Mouse (Mus musculus) neural tube, embryonic 12.5 days (tissue): ENCODE data around the gene Josd2. TPM values are rescaled to one million over a fixed set of nuclear protein-coding genes. Genes with fewer than 3 reads are reported as not detected.

ENCODE experiments used
- ATAC-seq: fragments of 200-750 bp; cut with Nextera tagmentation; 2 replicates; pipeline ENCODE4 v1.8.0; 2017; ENCODE audit warnings: low read depth, mild to moderate bottlenecking, moderate TSS enrichment, moderate library complexity; ENCODE audit not compliant: low FRiP score
- H3K27ac ChIP-seq: fragments of 300-500 bp; sonication (generic); 2 replicates; pipeline ENCODE4 v1.5.1; 2016
- H3K27me3 ChIP-seq: fragments of 300-500 bp; sonication (generic); replicated peaks from 2 replicates; pipeline ENCODE4 v1.6.1; 2016; ENCODE audit warnings: mild to moderate bottlenecking
- H3K36me3 ChIP-seq: fragments of 300-500 bp; sonication (generic); 2 replicates; pipeline ENCODE4 v1.6.1; 2016; ENCODE audit warnings: mild to moderate bottlenecking
- H3K4me1 ChIP-seq: fragments of 300-500 bp; sonication (generic); 2 replicates; pipeline ENCODE4 v1.6.1; 2016
- H3K4me2 ChIP-seq: fragments of 300-500 bp; sonication (generic); replicated peaks from 2 replicates; pipeline ENCODE4 v1.6.1; 2016; ENCODE audit warnings: mild to moderate bottlenecking
- H3K4me3 ChIP-seq: fragments of 300-500 bp; sonication (generic); 2 replicates; pipeline ENCODE4 v1.5.1; 2016
- H3K9ac ChIP-seq: fragments of 300-500 bp; sonication (generic); 2 replicates; pipeline ENCODE4 v1.6.1; 2016; ENCODE audit warnings: mild to moderate bottlenecking
- H3K9me3 ChIP-seq: fragments of 300-500 bp; sonication (generic); 2 replicates; pipeline ENCODE4 v1.6.1; 2016; ENCODE audit warnings: mild to moderate bottlenecking
- WGBS: fragments of 180-500 bp; shearing (Covaris S2); methylation state at CpG from one replicate; pipeline ENCODE4 v1.1.7; 2016; 5-methylcytosine and 5-hydroxymethylcytosine counted together
- polyA plus RNA-seq: library from polyadenylated mRNA; unstranded; fragments of >200 nt; fragmentation: Nextera tagmentation; extraction: Ambion mirVana; gene quantifications from 2 replicates; pipeline ENCODE4 v1.2.1, GENCODE M21; 2016

The Josd2 gene
- polyA plus RNA-seq, 1 experiment from 2014 or later: 61.7 TPM

GRCm38 (mm10) chr7:44466888-44467311 is 880 bp upstream of the Josd2 start:
- Histone ChIP-seq H3K9ac (no peak overlapping the region), H3K4me2 (peak overlapping the region; percentile 58; the same call in 1 of the 2 replicates), H3K4me1 (peaks cover 47% of the 10 kb centered on the region), H3K9me3 (no peaks in the 10 kb centered on the region), H3K4me3 (no peak overlapping the region), H3K27me3 (peaks cover 18% of the 10 kb centered on the region), H3K27ac (0 out of 2 replicates have a peak overlapping the region, but pooled peaks have one; percentile 32), H3K36me3 (peaks cover 14% of the 10 kb centered on the region)
- ATAC-seq: 0 out of 2 replicates have a peak, but pooled peaks have one; percentile 3
- WGBS: 86% methylated on average over 16 of the region's 16 CpGs

GRCm38 (mm10) chr7:44468644-44469285 is 985 bp downstream of the Josd2 start:
- WGBS: 68% methylated on average over 15 of the region's 15 CpGs
- Histone ChIP-seq H3K4me3 (peak overlapping the region; percentile 60), H3K4me2 (peak overlapping the region; percentile 58), H3K4me1 (peaks cover 39% of the 10 kb centered on the region), H3K9me3 (no peaks in the 10 kb centered on the region), H3K9ac (peak overlapping the region; percentile 58), H3K27ac (peak overlapping the region; percentile 38; the same call in 1 of the 2 replicates), H3K27me3 (peaks cover 3% of the 10 kb centered on the region; the same call in 1 of the 2 replicates), H3K36me3 (no peaks in the 10 kb centered on the region)
- no peak for ATAC-seq

GRCm38 (mm10) chr7:44469677-44470675 is 2.2 kb downstream of the Josd2 start:
- H3K4me3 ChIP-seq: no peak overlapping the region
- H3K27ac ChIP-seq: no peak overlapping the region
- ATAC-seq: no peak
- no peaks in the 10 kb centered on the region for H3K36me3 ChIP-seq
- peaks cover 37% of the 10 kb centered on the region for H3K4me1 ChIP-seq
- H3K9ac ChIP-seq: peak overlapping the region; percentile 3; the same call in 1 of the 2 replicates
- 0 out of 2 replicates have a peak overlapping the region, but pooled peaks have one; percentile 7 for H3K4me2 ChIP-seq
- no peaks in the 10 kb centered on the region for H3K27me3 ChIP-seq
- 90% methylated on average over 16 of the region's 16 CpGs for WGBS
- H3K9me3 ChIP-seq: no peaks in the 10 kb centered on the region

GRCm38 (mm10) chr7:44470696-44471612 is 3.2 kb downstream of the Josd2 start:
- peaks cover 8% of the 10 kb centered on the region; the same call in 1 of the 2 replicates for H3K27me3 ChIP-seq
- no peaks in the 10 kb centered on the region for H3K9me3 ChIP-seq
- H3K9ac ChIP-seq: no peak overlapping the region
- H3K27ac ChIP-seq: no peak overlapping the region
- WGBS: 87% methylated on average over 16 of the region's 16 CpGs
- no peak for ATAC-seq
- H3K4me1 ChIP-seq: peaks cover 37% of the 10 kb centered on the region
- H3K4me2 ChIP-seq: no peak overlapping the region
- H3K4me3 ChIP-seq: no peak overlapping the region
- H3K36me3 ChIP-seq: no peaks in the 10 kb centered on the region

GRCm38 (mm10) chr7:44471880-44472557 is 4.2 kb downstream of the Josd2 start:
- Histone ChIP-seq H3K4me2 (no peak overlapping the region), H3K27me3 (peaks cover 18% of the 10 kb centered on the region), H3K27ac (no peak overlapping the region), H3K9ac (no peak overlapping the region), H3K4me1 (peaks cover 37% of the 10 kb centered on the region), H3K4me3 (no peak overlapping the region), H3K9me3 (no peaks in the 10 kb centered on the region), H3K36me3 (no peaks in the 10 kb centered on the region)
- 52% methylated on average over 6 of the region's 6 CpGs for WGBS
- ATAC-seq: no peak

- no peak for ATAC-seq
- H3K4me1 ChIP-seq: peaks cover 37% of the 10 kb centered on the region
- H3K4me2 ChIP-seq: no peak overlapping the region
- peaks cover 23% of the 10 kb centered on the region for H3K27me3 ChIP-seq
- no peak overlapping the region for H3K4me3 ChIP-seq
- H3K27ac ChIP-seq: no peak overlapping the region
- WGBS: 21% methylated on average over 1 of the region's 1 CpGs
- H3K9me3 ChIP-seq: no peaks in the 10 kb centered on the region
- no peaks in the 10 kb centered on the region for H3K36me3 ChIP-seq
- H3K9ac ChIP-seq: no peak overlapping the region
Measured at GRCm38 (mm10) chr7:44472558-44472885, 4.7 kb downstream of the Josd2 start.

GRCm38 (mm10) chr7:44472961-44473646 is 5.3 kb downstream of the Josd2 start:
- H3K9ac ChIP-seq: peak overlapping the region; percentile 42; the same call in 1 of the 2 replicates
- H3K9me3 ChIP-seq: no peaks in the 10 kb centered on the region
- peaks cover 28% of the 10 kb centered on the region for H3K27me3 ChIP-seq
- H3K4me1 ChIP-seq: peaks cover 37% of the 10 kb centered on the region
- no peak overlapping the region for H3K27ac ChIP-seq
- no peak overlapping the region for H3K4me2 ChIP-seq
- H3K4me3 ChIP-seq: no peak overlapping the region
- ATAC-seq: no peak
- 60% methylated on average over 9 of the region's 9 CpGs for WGBS
- no peaks in the 10 kb centered on the region for H3K36me3 ChIP-seq

GRCm38 (mm10) chr7:44474419-44474818 is 6.6 kb downstream of the Josd2 start:
- Histone ChIP-seq H3K27ac (0 out of 2 replicates have a peak overlapping the region, but pooled peaks have one; percentile 33), H3K4me3 (no peak overlapping the region), H3K9ac (peak overlapping the region; percentile 47), H3K36me3 (no peaks in the 10 kb centered on the region), H3K9me3 (no peaks in the 10 kb centered on the region), H3K4me1 (peaks cover 27% of the 10 kb centered on the region), H3K27me3 (peaks cover 39% of the 10 kb centered on the region), H3K4me2 (peak overlapping the region; percentile 31)
- 10% methylated on average over 4 of the region's 4 CpGs for WGBS
- ATAC-seq: peak; percentile 88

- no peak; the same call in 1 of the 2 replicates for ATAC-seq
- H3K36me3 ChIP-seq: no peaks in the 10 kb centered on the region
Measured at GRCm38 (mm10) chr7:44475046-44475614, 7.3 kb downstream of the Josd2 start.

GRCm38 (mm10) chr7:44482836-44483435 is 15.2 kb downstream of the Josd2 start:
- 76% methylated on average over 3 of the region's 3 CpGs for WGBS
- Histone ChIP-seq H3K36me3 (no peaks in the 10 kb centered on the region; the same call in 1 of the 2 replicates), H3K9me3 (no peaks in the 10 kb centered on the region), H3K9ac (no peak overlapping the region), H3K27me3 (peaks cover 42% of the 10 kb centered on the region), H3K4me2 (no peak overlapping the region), H3K4me3 (no peak overlapping the region), H3K4me1 (peaks cover 3% of the 10 kb centered on the region; the same call in 1 of the 2 replicates), H3K27ac (no peak overlapping the region)
- ATAC-seq: no peak

More at GRCm38 (mm10) chr7:44475046-44475614, 7.3 kb downstream of the Josd2 start:
- peaks cover 27% of the 10 kb centered on the region for H3K4me1 ChIP-seq
- H3K4me3 ChIP-seq: no peak overlapping the region
- 36% methylated on average over 5 of the region's 5 CpGs for WGBS
- 0 out of 2 replicates have a peak overlapping the region, but pooled peaks have one; percentile 32 for H3K27ac ChIP-seq
- H3K27me3 ChIP-seq: peaks cover 47% of the 10 kb centered on the region
- no peaks in the 10 kb centered on the region for H3K9me3 ChIP-seq
- H3K9ac ChIP-seq: no peak overlapping the region
- peak overlapping the region; percentile 31 for H3K4me2 ChIP-seq
